Mouse (Mus musculus) MEL (cell line): ENCODE results near the gene Kdm6b. TPM values are rescaled to one million over a fixed set of nuclear protein-coding genes. Genes with fewer than 3 reads are reported as not detected.

Source experiments
- DNase-seq: peaks from one replicate; pipeline ENCODE4 v3.0.0; 2011; ENCODE audit warnings: low read depth, low spot score
- H3K27ac ChIP-seq: 2 replicates; pipeline ENCODE4 v1.5.1; 2012; ENCODE audit warnings: low read depth, mild to moderate bottlenecking, control low read depth, low read length, moderate library complexity; ENCODE audit not compliant: control insufficient read depth
- H3K27me3 ChIP-seq, 2 experiments: fragments of 150-350 bp in 1 of 2; sonication (generic) in 1 of 2; 2 replicates each; pipeline ENCODE4 v1.6.1; 2012; ENCODE audit warnings: low read length in 2 of 2, mild to moderate bottlenecking in 2 of 2, improper control_type of control experiment in 1 of 2, moderate library complexity in 1 of 2; ENCODE audit not compliant: insufficient read depth in 2 of 2, control insufficient read depth in 1 of 2
- H3K36me3 ChIP-seq, 2 experiments: 2 replicates each; pipeline ENCODE4 v1.6.1; 2012 to 2014; ENCODE audit warnings: low read length in 2 of 2, improper control_type of control experiment in 1 of 2, inconsistent platforms in 1 of 2, mild to moderate bottlenecking in 1 of 2; ENCODE audit not compliant: insufficient read depth in 2 of 2, control insufficient read depth in 1 of 2
- H3K4me1 ChIP-seq, 2 experiments: fragments of 150-350 bp in 1 of 2; sonication (generic) in 1 of 2; 2 replicates each; pipeline ENCODE4 v1.6.1; 2012; ENCODE audit warnings: low read length in 2 of 2, improper control_type of control experiment in 1 of 2, mild to moderate bottlenecking in 1 of 2; ENCODE audit not compliant: insufficient read depth in 2 of 2, control insufficient read depth in 1 of 2
- H3K4me3 ChIP-seq, 2 experiments: fragments of 150-350 bp in 1 of 2; sonication (generic) in 1 of 2; 2 replicates each; pipeline ENCODE4 v1.5.1; 2012; ENCODE audit warnings: low read depth in 2 of 2, low read length in 2 of 2, mild to moderate bottlenecking in 2 of 2, moderate library complexity in 2 of 2, control low read depth in 1 of 2, improper control_type of control experiment in 1 of 2; ENCODE audit not compliant: control insufficient read depth in 1 of 2, insufficient read depth in 1 of 2
- H3K79me2 ChIP-seq: 2 replicates; pipeline ENCODE4 v1.6.1; 2012; ENCODE audit warnings: mild to moderate bottlenecking, low read length, moderate library complexity; ENCODE audit not compliant: control insufficient read depth, poor library complexity, insufficient read depth
- H3K9ac ChIP-seq: 2 replicates; pipeline ENCODE4 v1.6.1; 2012; ENCODE audit warnings: low read depth, mild to moderate bottlenecking, control low read depth, low read length, moderate library complexity; ENCODE audit not compliant: control insufficient read depth, poor library complexity, severe bottlenecking
- H3K9me3 ChIP-seq: fragments of 150-350 bp; sonication (generic); replicated peaks from 2 replicates; pipeline ENCODE4 v1.6.1; 2012; ENCODE audit warnings: mild to moderate bottlenecking, low read length, improper control_type of control experiment, moderate library complexity; ENCODE audit not compliant: insufficient read depth
- CHD2 ChIP-seq: IDR thresholded peaks from 2 replicates; pipeline ENCODE4 v1.6.1; 2011; ENCODE audit warnings: low read length, improper control_type of control experiment
- ETS1 ChIP-seq: IDR thresholded peaks from 2 replicates; pipeline ENCODE4 v1.6.1; 2012; ENCODE audit warnings: low read depth, mild to moderate bottlenecking, inconsistent platforms, low read length, improper control_type of control experiment, moderate library complexity
- GATA1 ChIP-seq: IDR thresholded peaks from 2 replicates; pipeline ENCODE4 v1.6.1; 2011; ENCODE audit warnings: low read depth, low read length, improper control_type of control experiment
- HCFC1 ChIP-seq: IDR thresholded peaks from 2 replicates; pipeline ENCODE4 v1.6.1; 2012; ENCODE audit warnings: low read depth, mild to moderate bottlenecking, inconsistent platforms, low read length, improper control_type of control experiment, moderate library complexity
- KAT2A ChIP-seq: conservative IDR thresholded peaks from 2 replicates; pipeline ENCODE4 v1.6.1; 2012; ENCODE audit warnings: low read depth, low read length, improper control_type of control experiment, inconsistent platforms
- MAX ChIP-seq: IDR thresholded peaks from 2 replicates; pipeline ENCODE4 v1.6.1; 2011; ENCODE audit warnings: low read length, improper control_type of control experiment
- MYB ChIP-seq: IDR thresholded peaks from 2 replicates; pipeline ENCODE4 v1.6.1; 2011; ENCODE audit warnings: mild to moderate bottlenecking, low read depth, low read length, improper control_type of control experiment
- POLR2A ChIP-seq, 2 experiments: IDR thresholded peaks; 2 replicates each; pipeline ENCODE4 v1.6.1; 2011 to 2012; ENCODE audit warnings: low read length in 2 of 2, mild to moderate bottlenecking in 2 of 2, control low read depth in 1 of 2, improper control_type of control experiment in 1 of 2, low read depth in 1 of 2, moderate library complexity in 1 of 2; ENCODE audit not compliant: control insufficient read depth in 1 of 2, insufficient read depth in 1 of 2, poor library complexity in 1 of 2
- POLR2AphosphoS5 ChIP-seq: IDR thresholded peaks from 2 replicates; pipeline ENCODE4 v1.6.1; 2012; ENCODE audit warnings: low read depth, borderline replicate concordance, mild to moderate bottlenecking, inconsistent platforms, low read length, moderate library complexity, mixed read lengths
- SMC3 ChIP-seq: IDR thresholded peaks from 2 replicates; pipeline ENCODE4 v1.6.1; 2011; ENCODE audit warnings: low read depth, low read length, improper control_type of control experiment
- UBTF ChIP-seq: IDR thresholded peaks from 2 replicates; pipeline ENCODE4 v1.6.1; 2012; ENCODE audit warnings: low read depth, mild to moderate bottlenecking, inconsistent platforms, low read length, improper control_type of control experiment, moderate library complexity, borderline replicate concordance; ENCODE audit not compliant: insufficient read depth
- USF1 ChIP-seq: IDR thresholded peaks from 2 replicates; pipeline ENCODE4 v1.6.1; 2014; ENCODE audit warnings: low read depth, mild to moderate bottlenecking, inconsistent platforms, low read length, improper control_type of control experiment, moderate library complexity
- ZMIZ1 ChIP-seq: IDR thresholded peaks from 2 replicates; pipeline ENCODE4 v1.6.1; 2012; ENCODE audit warnings: low read depth, mild to moderate bottlenecking, inconsistent platforms, low read length, improper control_type of control experiment, moderate library complexity
- polyA plus RNA-seq, 2 experiments: library from polyadenylated mRNA; stranded (reverse) in 1 of 2; unstranded in 1 of 2; fragments of >175 nt in 1 of 2; fragments of >200 nt in 1 of 2; gene quantifications; 2 replicates each; pipeline versions ENCODE4 v1.2.1 to v1.2.4; 2012; ENCODE audit warnings: low replicate concordance in 2 of 2, low read depth in 1 of 2; ENCODE audit not compliant: insufficient read length in 2 of 2, insufficient read depth in 1 of 2, missing spikeins in 1 of 2
- total RNA-seq: library from RNA; depleted of rRNA; stranded (reverse); fragments of 300-350 nt; gene quantifications from 2 replicates; pipeline ENCODE4 v1.2.3, GENCODE M21; 2012

The Kdm6b gene
- total and polyA plus RNA-seq, 3 experiments, result 5.8 to 43.4 (median 25.0) TPM

- TF ChIP-seq UBTF, result no peak
- TF ChIP-seq SMC3, result 0 out of 2 replicates have a peak, but pooled peaks have one; percentile 7
- TF ChIP-seq POLR2A (IDR thresholded peaks at IDR 0.05; ENCODE audit: control insufficient read depth in 1 of 2, insufficient read depth in 1 of 2, low read depth in 1 of 2, low read length in 2 of 2, poor library complexity in 1 of 2), result no peak
- no peak; the same call in 1 of the 2 replicates for TF ChIP-seq MYB
These were observed 47.2 kb downstream of the Kdm6b start (continued) for GRCm38 (mm10) chr11:69366157-69366854.

GRCm38 (mm10) chr11:69365722-69366121 lies 47.8 kb downstream of the Kdm6b start:
- no peak overlapping the region; a peak in 1 of 4 replicates for H3K4me3 ChIP-seq
- TF ChIP-seq MAX (no peak), ZMIZ1 (no peak), POLR2AphosphoS5 (no peak), HCFC1 (no peak), CHD2 (no peak)
- peak overlapping the region; percentile 34; the same call in 1 of the 2 replicates for H3K9ac ChIP-seq

GRCm38 (mm10) chr11:69364910-69365309 lies 48.6 kb downstream of the Kdm6b start:
- Histone ChIP-seq H3K27me3 (no peaks in the 10 kb centered on the region), H3K79me2 (peaks cover 15% of the 10 kb centered on the region), H3K4me1 (peaks cover 3 to 15% of the 10 kb centered on the region in 2 experiments; a peak in 3 of 4 replicates), H3K4me3 (no peak overlapping the region), H3K36me3 (peaks cover 0 to 3% of the 10 kb centered on the region in 2 experiments; a peak in 2 of 4 replicates), H3K27ac (no peak overlapping the region), H3K9me3 (no peaks in the 10 kb centered on the region), H3K9ac (no peak overlapping the region)
- TF ChIP-seq KAT2A (no peak), ETS1 (peak; percentile 44; the same call in 1 of the 2 replicates)
- DNase-seq, result peak; percentile 53

More at GRCm38 (mm10) chr11:69365722-69366121, 47.8 kb downstream of the Kdm6b start:
- no peak for DNase-seq
- Histone ChIP-seq H3K36me3 (peaks cover 0 to 8% of the 10 kb centered on the region in 2 experiments; a peak in 2 of 4 replicates), H3K27me3 (no peaks in the 10 kb centered on the region), H3K27ac (no peak overlapping the region), H3K9me3 (no peaks in the 10 kb centered on the region), H3K79me2 (peaks cover 15% of the 10 kb centered on the region), H3K4me1 (peaks cover 8 to 18% of the 10 kb centered on the region in 2 experiments)

GRCm38 (mm10) chr11:69364376-69364775 lies 49.1 kb downstream of the Kdm6b start:
- Histone ChIP-seq H3K36me3 (no peaks in the 10 kb centered on the region; a peak in 2 of 4 replicates), H3K4me3 (no peak overlapping the region), H3K79me2 (peaks cover 15% of the 10 kb centered on the region), H3K27me3 (no peaks in the 10 kb centered on the region), H3K9me3 (no peaks in the 10 kb centered on the region), H3K9ac (no peak overlapping the region), H3K4me1 (peaks cover 0 to 15% of the 10 kb centered on the region in 2 experiments; a peak in 3 of 4 replicates)
- no peak for DNase-seq
- TF ChIP-seq USF1 (no peak), GATA1 (no peak)
- TF ChIP-seq, all 39 proteins: peak for 0
- H3K27ac ChIP-seq, result no peak overlapping the region
